Mouse (Mus musculus): ENCODE measurements around the gene Ttc41. TPM values are rescaled to one million over a fixed set of nuclear protein-coding genes. Genes with fewer than 3 reads are reported as not detected.

Gene Ttc41
- polyA plus RNA-seq, 1 experiment from 2014 or later, result 2.4 TPM

DNA sequence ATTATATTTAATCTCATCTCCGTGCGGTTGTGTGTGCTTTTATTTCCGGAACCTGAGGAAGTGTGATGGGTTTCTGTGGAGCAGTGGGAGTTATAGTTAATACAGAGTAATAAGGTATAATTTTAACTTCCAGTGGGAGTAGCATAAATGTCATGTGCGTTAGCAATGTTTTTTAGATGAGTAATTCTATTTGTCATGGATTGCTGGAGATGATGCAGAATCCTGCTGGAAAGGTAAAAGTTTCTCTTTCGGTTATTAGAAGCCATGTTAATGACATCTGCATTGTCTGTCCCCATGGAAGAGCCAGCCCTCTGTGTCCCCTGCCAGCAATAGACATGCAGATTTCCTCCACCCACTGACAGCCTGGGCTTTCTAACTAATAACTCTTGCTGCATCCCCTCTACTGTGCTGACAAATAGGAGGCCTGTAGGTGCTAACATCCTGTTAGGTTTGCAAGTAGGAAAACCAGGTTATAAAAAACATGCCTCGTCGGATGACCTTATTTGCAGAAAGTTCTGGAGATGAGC is 83.6 kb downstream of the Ttc41 start:
- Histone ChIP-seq H3K4me2 (no peak overlapping the region), H3K9ac (no peak overlapping the region), H3K36me3 (replicated peaks) (no peaks in the 10 kb centered on the region), H3K9me3 (no peaks in the 10 kb centered on the region), H3K27ac (no peak overlapping the region), H3K4me3 (no peak overlapping the region), H3K27me3 (replicated peaks) (no peaks in the 10 kb centered on the region), H3K4me1 (0 out of 2 replicates have a peak, but pooled peaks cover 3% of the 10 kb centered on the region)
- WGBS, result 76% methylated on average over 7 of the region's 7 CpGs
- no peak for ATAC-seq (replicated peaks)

DNA sequence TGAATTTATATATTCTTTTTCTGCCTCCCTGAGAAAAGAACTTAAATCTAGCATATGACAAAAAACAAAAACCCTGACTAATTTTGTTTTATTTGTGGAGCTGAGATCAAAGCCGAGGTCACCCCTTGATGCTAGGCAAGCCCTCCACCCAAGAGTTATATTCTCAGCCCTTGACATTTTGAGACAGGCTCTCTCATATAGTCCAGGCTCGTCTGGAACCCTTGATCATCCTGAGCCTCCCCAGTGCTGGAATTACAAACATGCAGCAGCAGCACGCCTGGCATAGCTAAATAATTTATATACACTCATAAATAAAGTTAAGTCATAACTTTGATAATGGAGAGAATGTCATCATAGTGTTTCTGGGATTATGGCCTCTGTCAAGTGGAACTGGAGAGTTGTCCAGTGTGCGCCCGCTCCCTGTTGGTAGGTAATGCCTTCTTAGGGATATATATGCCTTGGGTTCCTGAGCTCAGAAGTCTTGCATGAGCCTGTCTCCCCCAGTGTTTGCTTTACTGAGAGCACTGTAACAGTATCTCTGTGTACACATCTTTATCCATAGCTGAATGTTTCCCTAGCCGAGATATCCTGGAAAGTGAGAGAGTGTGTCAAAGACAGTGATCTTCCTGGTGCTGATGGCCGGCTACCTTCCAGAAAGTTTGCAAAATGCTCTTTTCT is 86.0 kb downstream of the Ttc41 start:
- Histone ChIP-seq H3K9ac (no peak overlapping the region), H3K4me2 (no peak overlapping the region), H3K27me3 (replicated peaks) (no peaks in the 10 kb centered on the region), H3K9me3 (no peaks in the 10 kb centered on the region), H3K4me1 (0 out of 2 replicates have a peak, but pooled peaks cover 3% of the 10 kb centered on the region), H3K36me3 (replicated peaks) (no peaks in the 10 kb centered on the region), H3K27ac (no peak overlapping the region), H3K4me3 (no peak overlapping the region)
- no peak for ATAC-seq (replicated peaks)
- WGBS, result 80% methylated on average over 7 of the region's 7 CpGs

DNA sequence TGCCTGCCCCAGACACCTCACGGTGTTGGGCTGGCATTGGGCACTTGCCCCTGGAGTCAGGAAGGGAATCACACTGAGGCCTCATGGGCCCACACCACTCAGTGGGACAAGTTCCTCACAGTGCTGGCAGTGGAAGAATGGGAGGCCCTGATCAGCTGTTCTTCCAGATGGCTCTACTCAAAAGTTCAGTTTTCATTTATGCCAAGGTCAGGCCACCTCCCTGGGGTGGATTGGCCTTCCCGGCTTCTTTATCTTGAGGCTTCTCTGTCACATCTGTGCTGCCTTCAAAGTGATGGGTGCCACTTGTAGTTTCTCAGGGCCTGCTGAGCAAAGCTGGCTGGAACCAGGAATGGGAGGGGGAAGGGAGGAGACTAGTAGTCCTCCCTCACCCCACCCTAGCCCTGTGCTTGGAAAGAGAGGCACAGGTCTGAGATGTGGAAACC is 87.9 kb downstream of the Ttc41 start:
- WGBS, result 68% methylated on average over 2 of the region's 2 CpGs
- H3K9me3 ChIP-seq, result no peaks in the 10 kb centered on the region
- no peak for ATAC-seq (replicated peaks)

DNA sequence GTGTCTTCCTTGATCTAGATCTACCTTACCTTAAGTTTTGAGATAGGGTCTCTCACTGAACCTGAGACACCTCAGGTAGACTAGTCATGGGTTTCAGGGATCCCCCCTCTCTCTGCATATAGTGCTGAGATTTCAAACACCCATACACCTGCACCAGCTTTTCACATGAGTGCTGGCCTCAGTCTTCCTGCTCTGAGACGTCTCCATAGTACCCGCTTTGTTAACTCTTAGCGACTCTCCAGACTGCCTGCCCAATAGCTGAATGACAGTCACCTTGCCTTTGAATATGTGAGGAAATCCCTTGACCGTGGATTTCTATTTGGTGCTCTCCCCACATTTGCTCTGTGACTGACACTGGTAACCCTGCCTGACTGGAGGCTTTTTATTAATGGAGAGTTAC is 88.6 kb downstream of the Ttc41 start:
- no peaks in the 10 kb centered on the region for H3K27me3 ChIP-seq (replicated peaks)
- H3K4me2 ChIP-seq, result no peak overlapping the region
- no peaks in the 10 kb centered on the region for H3K36me3 ChIP-seq (replicated peaks)
- H3K9me3 ChIP-seq, result no peaks in the 10 kb centered on the region
- no peaks in the 10 kb centered on the region for H3K4me1 ChIP-seq
- no peak overlapping the region for H3K27ac ChIP-seq
- H3K4me3 ChIP-seq, result no peak overlapping the region
- ATAC-seq (replicated peaks), result no peak
- WGBS, result 90% methylated on average over 4 of the region's 4 CpGs
- no peak overlapping the region for H3K9ac ChIP-seq

More for the DNA sequence above, 87.9 kb downstream of the Ttc41 start:
- Histone ChIP-seq H3K27me3 (replicated peaks) (no peaks in the 10 kb centered on the region), H3K36me3 (replicated peaks) (no peaks in the 10 kb centered on the region), H3K4me2 (no peak overlapping the region), H3K4me3 (no peak overlapping the region), H3K4me1 (no peaks in the 10 kb centered on the region), H3K27ac (no peak overlapping the region), H3K9ac (no peak overlapping the region)

DNA sequence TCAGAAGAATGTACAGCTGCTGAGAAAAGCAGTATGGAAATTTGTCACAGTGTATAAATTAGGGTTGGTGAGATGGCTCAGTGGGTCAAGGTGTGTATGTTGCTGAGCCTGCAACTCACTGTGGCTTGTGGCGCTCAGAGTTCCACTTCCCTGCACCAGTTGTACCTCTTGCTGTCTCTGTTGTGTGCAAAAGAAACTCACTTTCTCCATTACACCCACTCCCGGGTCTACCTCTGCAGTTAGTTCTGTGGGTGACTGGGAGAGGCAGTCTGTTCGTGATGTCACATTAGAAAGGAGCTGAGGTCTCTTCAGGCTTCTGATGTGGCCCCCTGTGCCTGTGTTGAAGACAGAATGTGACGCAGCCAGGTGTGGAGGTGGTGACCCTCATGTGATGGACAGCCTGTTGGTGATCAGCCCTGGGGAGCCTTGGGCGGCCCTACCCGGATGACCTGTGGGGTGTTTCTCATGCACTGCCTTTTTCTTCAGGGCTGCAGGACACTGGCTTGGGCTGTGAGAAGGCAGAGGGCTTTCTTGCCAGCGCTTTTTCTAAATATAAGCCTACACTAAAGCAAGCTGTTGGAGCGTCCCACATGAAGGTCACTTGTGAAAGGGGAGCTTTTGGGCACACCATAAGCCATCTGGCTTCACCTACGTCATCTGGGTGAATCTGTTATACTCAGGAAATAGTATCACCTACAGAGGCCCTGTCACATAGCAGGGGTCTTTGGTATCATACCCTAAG is 89.4 kb downstream of the Ttc41 start:
- ATAC-seq (replicated peaks), result peak; percentile 27; the same call in 1 of the 2 replicates
- Histone ChIP-seq H3K4me3 (no peak overlapping the region), H3K9me3 (no peaks in the 10 kb centered on the region), H3K36me3 (replicated peaks) (no peaks in the 10 kb centered on the region), H3K9ac (no peak overlapping the region), H3K4me1 (no peaks in the 10 kb centered on the region), H3K27ac (no peak overlapping the region), H3K4me2 (no peak overlapping the region), H3K27me3 (replicated peaks) (no peaks in the 10 kb centered on the region)
- 93% methylated on average over 9 of the region's 9 CpGs for WGBS

DNA sequence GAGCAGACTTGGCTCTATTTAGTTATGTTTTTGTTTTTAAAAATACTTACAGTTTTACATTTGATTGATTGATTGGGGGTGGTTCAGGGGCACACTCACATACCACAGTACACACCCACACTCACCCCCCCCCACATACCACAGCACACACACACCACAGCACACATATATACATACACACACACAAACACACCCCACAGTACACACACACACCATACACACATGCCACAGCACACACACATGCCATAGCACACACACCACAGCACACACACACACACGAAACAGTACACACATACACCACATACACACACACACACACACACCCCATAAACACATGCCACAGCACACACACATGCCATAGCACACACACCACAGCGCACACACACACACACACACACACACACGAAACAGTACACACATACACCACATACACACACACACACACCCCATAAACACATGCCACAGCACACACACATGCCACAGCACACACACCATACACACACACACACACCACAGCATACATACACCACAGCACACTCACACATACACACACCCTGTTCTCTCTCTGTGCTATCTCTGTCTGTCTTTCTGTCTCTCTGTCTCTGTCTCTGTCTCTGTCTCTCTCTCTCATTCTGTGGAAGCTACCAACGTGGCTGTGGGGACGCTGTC is 90.6 kb downstream of the Ttc41 start:
- WGBS, result 95% methylated on average over 5 of the region's 5 CpGs
- Histone ChIP-seq H3K4me1 (no peaks in the 10 kb centered on the region), H3K36me3 (replicated peaks) (no peaks in the 10 kb centered on the region), H3K9me3 (no peaks in the 10 kb centered on the region), H3K9ac (no peak overlapping the region), H3K4me2 (no peak overlapping the region), H3K27ac (no peak overlapping the region), H3K27me3 (replicated peaks) (no peaks in the 10 kb centered on the region), H3K4me3 (no peak overlapping the region)
- peak; percentile 65 for ATAC-seq (replicated peaks)

DNA sequence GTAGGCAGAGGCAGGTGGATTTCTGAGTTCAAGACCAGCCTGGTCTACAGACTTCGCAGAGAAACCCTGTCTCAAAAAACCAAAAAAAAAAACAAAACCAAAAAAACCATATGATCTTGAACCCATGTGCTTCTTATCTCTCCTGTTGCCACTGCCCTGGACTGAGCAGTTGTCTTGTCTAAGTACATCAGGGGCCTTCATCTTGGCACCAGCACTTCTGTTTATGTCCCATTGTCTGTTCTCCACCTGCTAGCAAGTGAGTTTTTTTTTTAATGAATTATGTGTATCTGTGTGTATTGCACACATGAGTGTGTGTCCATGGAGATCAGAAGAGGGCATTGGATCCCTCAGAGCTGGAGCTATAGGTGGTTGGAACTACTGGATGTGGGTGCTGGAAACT is 101.8 kb downstream of the Ttc41 start:
- H3K4me2 ChIP-seq, result no peak overlapping the region
- H3K9ac ChIP-seq, result no peak overlapping the region
- H3K9me3 ChIP-seq, result no peaks in the 10 kb centered on the region
- H3K27me3 ChIP-seq (replicated peaks), result no peaks in the 10 kb centered on the region
- H3K4me1 ChIP-seq, result no peaks in the 10 kb centered on the region
- H3K27ac ChIP-seq, result no peak overlapping the region
- WGBS, result 97% methylated on average over 1 of the region's 1 CpGs
- no peak overlapping the region for H3K4me3 ChIP-seq
- ATAC-seq (replicated peaks), result no peak
- no peaks in the 10 kb centered on the region for H3K36me3 ChIP-seq (replicated peaks)

DNA sequence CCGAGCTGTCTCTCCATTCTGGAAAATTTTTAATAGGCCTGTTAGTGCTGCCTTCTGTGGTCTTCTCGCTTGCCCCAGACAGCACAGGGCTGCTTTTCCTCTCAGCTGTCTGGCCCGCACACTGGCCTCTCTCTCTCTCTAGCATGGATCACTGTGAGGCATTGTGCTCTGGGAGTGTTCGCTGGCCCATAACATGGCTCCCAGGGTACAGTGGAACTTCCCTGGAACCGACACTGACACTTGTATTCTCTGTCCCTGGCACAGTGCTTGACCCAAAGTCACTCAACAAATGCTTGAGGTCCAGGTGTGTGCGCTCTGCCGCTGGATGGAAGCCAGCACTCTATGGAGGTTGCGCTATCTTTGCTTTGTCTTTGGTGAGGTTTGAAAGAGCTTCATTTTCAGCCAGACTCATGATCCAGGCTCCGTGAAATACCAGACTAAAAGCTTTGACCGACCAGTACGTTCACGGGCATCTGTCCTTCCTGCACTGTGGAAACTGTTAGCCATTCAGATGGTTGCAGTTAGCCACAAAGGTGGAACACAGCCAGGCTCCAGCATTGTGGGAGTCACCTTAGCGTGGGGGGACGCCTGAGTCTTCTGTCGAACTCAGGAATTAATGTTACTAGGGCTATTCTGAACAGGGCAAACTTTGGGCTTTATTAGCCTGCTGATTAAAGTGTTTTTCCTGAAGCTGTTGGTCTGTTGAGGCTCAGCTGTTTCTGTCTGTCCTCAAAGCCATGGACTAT is 102.6 kb downstream of the Ttc41 start:
- Histone ChIP-seq H3K27ac (no peak overlapping the region), H3K27me3 (replicated peaks) (no peaks in the 10 kb centered on the region), H3K9me3 (no peaks in the 10 kb centered on the region), H3K4me3 (no peak overlapping the region), H3K36me3 (replicated peaks) (no peaks in the 10 kb centered on the region), H3K9ac (no peak overlapping the region), H3K4me1 (no peaks in the 10 kb centered on the region), H3K4me2 (no peak overlapping the region)
- WGBS, result 73% methylated on average over 15 of the region's 15 CpGs
- 0 out of 2 replicates have a peak, but pooled peaks have one; percentile 25 for ATAC-seq (replicated peaks)

DNA sequence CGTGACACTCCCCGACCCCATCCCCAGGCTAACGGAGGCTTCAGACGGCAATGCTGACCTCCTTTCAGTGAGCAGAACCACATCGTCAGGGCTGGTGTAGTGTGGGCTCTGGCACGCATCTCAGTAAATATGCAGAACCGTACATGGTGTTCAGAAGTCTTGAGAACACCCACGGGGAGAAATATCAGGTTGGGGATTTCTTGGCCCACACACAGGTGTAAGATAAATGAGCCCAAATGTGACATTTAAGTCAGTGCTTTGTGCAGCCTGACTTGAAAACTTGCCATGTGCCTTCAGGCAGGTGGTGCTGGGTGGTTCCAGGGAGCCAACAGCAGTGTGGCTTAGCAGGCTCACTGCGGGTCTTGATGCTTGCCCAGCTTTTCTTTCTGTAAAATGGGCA is 104.4 kb downstream of the Ttc41 start:
- Histone ChIP-seq H3K4me3 (no peak overlapping the region), H3K4me2 (no peak overlapping the region), H3K9ac (no peak overlapping the region), H3K27me3 (replicated peaks) (no peaks in the 10 kb centered on the region), H3K4me1 (no peaks in the 10 kb centered on the region), H3K27ac (no peak overlapping the region), H3K36me3 (replicated peaks) (no peaks in the 10 kb centered on the region), H3K9me3 (no peaks in the 10 kb centered on the region)
- no peak for ATAC-seq (replicated peaks)
- 83% methylated on average over 9 of the region's 9 CpGs for WGBS

DNA sequence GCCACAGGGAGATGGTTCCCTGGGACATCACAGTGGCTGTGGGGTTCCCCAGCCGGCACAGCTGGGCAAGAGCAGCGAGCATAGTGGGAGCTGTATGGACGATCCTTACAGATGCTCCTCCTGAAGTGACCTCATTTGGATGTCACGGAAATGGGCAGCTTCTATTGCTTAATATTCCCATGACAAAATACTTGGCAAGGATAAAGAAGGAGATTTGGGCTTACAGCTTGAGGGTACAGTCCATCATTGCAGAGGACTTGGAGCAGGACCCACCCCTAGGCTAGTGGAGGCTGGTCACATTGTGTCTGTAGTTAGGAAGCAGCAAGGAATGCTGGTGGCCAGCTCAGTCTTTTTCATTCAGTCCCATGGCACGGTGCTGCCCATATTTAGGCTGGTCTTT is 105.0 kb downstream of the Ttc41 start:
- Histone ChIP-seq H3K27me3 (replicated peaks) (no peaks in the 10 kb centered on the region), H3K4me1 (no peaks in the 10 kb centered on the region), H3K4me2 (no peak overlapping the region), H3K4me3 (no peak overlapping the region), H3K27ac (no peak overlapping the region), H3K9ac (no peak overlapping the region), H3K9me3 (no peaks in the 10 kb centered on the region), H3K36me3 (replicated peaks) (no peaks in the 10 kb centered on the region)
- no peak for ATAC-seq (replicated peaks)
- 90% methylated on average over 5 of the region's 5 CpGs for WGBS

DNA sequence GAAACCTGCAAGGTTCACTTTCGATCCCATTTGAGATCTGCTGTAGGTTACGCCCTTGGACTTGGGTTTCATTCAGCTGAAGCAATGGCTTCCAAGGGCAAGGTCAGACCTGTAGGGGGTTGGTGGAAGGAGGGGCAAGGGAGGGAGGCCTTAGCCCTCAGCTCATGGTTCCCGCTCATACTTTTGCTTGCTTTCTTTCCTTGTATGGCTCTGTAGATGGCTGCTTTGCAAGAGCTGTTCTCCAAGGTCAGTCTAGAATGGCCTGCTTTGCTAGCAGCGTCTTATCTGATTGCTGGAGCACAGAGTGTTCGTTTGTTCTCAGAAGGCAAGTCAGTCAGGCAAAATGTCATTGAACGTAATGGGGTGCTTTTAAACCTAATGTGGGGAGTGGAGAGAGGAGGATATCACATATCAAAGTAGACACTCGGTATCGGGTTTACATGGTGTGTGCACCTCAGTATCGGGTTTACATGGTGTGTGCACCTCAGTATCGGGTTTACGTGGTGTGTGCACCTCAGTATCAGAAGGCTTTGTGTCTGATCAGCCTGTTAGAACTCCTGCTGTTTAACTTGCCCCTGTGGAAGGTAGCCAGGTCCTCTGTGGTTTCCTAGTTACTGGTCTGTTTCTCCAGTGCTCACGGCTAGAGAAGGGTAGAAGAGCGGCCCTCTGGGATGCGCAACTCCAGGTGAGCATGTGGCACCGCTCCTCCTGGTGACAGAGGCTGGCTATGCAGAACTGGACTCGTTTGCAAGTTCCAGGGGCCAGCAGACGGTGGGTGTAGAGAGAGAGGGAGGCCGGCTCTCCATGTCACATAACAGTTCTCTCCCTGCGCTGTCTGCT is 108.9 kb downstream of the Ttc41 start:
- WGBS, result 82% methylated on average over 19 of the region's 19 CpGs
- no peak for ATAC-seq (replicated peaks)

More for the DNA sequence above, 108.9 kb downstream of the Ttc41 start:
- Histone ChIP-seq H3K4me3 (no peak overlapping the region), H3K36me3 (replicated peaks) (no peaks in the 10 kb centered on the region), H3K9ac (no peak overlapping the region), H3K4me1 (peaks cover 3% of the 10 kb centered on the region), H3K4me2 (no peak overlapping the region), H3K9me3 (no peaks in the 10 kb centered on the region), H3K27me3 (replicated peaks) (no peaks in the 10 kb centered on the region), H3K27ac (no peak overlapping the region)

Data from midbrain, embryonic 15.5 days (tissue).